Mouse (Mus musculus) MEL (cell line): Measurements from ENCODE around the gene Dclk1. TPM values are rescaled to one million over a fixed set of nuclear protein-coding genes. Genes with fewer than 3 reads are reported as not detected.

Experiments used
- DNase-seq: peaks from one replicate; pipeline ENCODE4 v3.0.0; 2011; ENCODE audit warnings: low read depth, low spot score
- H3K27ac ChIP-seq: 2 replicates; pipeline ENCODE4 v1.5.1; 2012; ENCODE audit warnings: low read depth, mild to moderate bottlenecking, control low read depth, low read length, moderate library complexity; ENCODE audit not compliant: control insufficient read depth
- H3K27me3 ChIP-seq, 2 experiments: fragments of 150-350 bp in 1 of 2; sonication (generic) in 1 of 2; 2 replicates each; pipeline ENCODE4 v1.6.1; 2012; ENCODE audit warnings: low read length in 2 of 2, mild to moderate bottlenecking in 2 of 2, improper control_type of control experiment in 1 of 2, moderate library complexity in 1 of 2; ENCODE audit not compliant: insufficient read depth in 2 of 2, control insufficient read depth in 1 of 2
- H3K36me3 ChIP-seq, 2 experiments: 2 replicates each; pipeline ENCODE4 v1.6.1; 2012 to 2014; ENCODE audit warnings: low read length in 2 of 2, improper control_type of control experiment in 1 of 2, inconsistent platforms in 1 of 2, mild to moderate bottlenecking in 1 of 2; ENCODE audit not compliant: insufficient read depth in 2 of 2, control insufficient read depth in 1 of 2
- H3K4me1 ChIP-seq, 2 experiments: fragments of 150-350 bp in 1 of 2; sonication (generic) in 1 of 2; 2 replicates each; pipeline ENCODE4 v1.6.1; 2012; ENCODE audit warnings: low read length in 2 of 2, improper control_type of control experiment in 1 of 2, mild to moderate bottlenecking in 1 of 2; ENCODE audit not compliant: insufficient read depth in 2 of 2, control insufficient read depth in 1 of 2
- H3K4me3 ChIP-seq, 2 experiments: fragments of 150-350 bp in 1 of 2; sonication (generic) in 1 of 2; 2 replicates each; pipeline ENCODE4 v1.5.1; 2012; ENCODE audit warnings: low read depth in 2 of 2, low read length in 2 of 2, mild to moderate bottlenecking in 2 of 2, moderate library complexity in 2 of 2, control low read depth in 1 of 2, improper control_type of control experiment in 1 of 2; ENCODE audit not compliant: control insufficient read depth in 1 of 2, insufficient read depth in 1 of 2
- H3K79me2 ChIP-seq: 2 replicates; pipeline ENCODE4 v1.6.1; 2012; ENCODE audit warnings: mild to moderate bottlenecking, low read length, moderate library complexity; ENCODE audit not compliant: control insufficient read depth, poor library complexity, insufficient read depth
- H3K9ac ChIP-seq: 2 replicates; pipeline ENCODE4 v1.6.1; 2012; ENCODE audit warnings: low read depth, mild to moderate bottlenecking, control low read depth, low read length, moderate library complexity; ENCODE audit not compliant: control insufficient read depth, poor library complexity, severe bottlenecking
- H3K9me3 ChIP-seq: fragments of 150-350 bp; sonication (generic); replicated peaks from 2 replicates; pipeline ENCODE4 v1.6.1; 2012; ENCODE audit warnings: mild to moderate bottlenecking, low read length, improper control_type of control experiment, moderate library complexity; ENCODE audit not compliant: insufficient read depth
- BHLHE40 ChIP-seq: IDR thresholded peaks from 2 replicates; pipeline ENCODE4 v1.6.1; 2012; ENCODE audit warnings: low read depth, mild to moderate bottlenecking, inconsistent platforms, low read length, improper control_type of control experiment, borderline replicate concordance
- CTCF ChIP-seq, 3 experiments: IDR thresholded peaks in 2 of 3; conservative IDR thresholded peaks in 1 of 3; 2 replicates each; pipeline ENCODE4 v1.5.1; 2011 to 2012; ENCODE audit warnings: low read length in 3 of 3, low read depth in 2 of 3, mild to moderate bottlenecking in 2 of 3, improper control_type of control experiment in 1 of 3, inconsistent platforms in 1 of 3, mixed read lengths in 1 of 3, moderate library complexity in 1 of 3; ENCODE audit not compliant: control insufficient read depth in 1 of 3, insufficient read depth in 1 of 3, poor library complexity in 1 of 3, severe bottlenecking in 1 of 3
- ELF1 ChIP-seq: IDR thresholded peaks from 2 replicates; pipeline ENCODE4 v1.6.1; 2014; ENCODE audit warnings: low read depth, mild to moderate bottlenecking, inconsistent platforms, low read length, improper control_type of control experiment, moderate library complexity
- GATA1 ChIP-seq: IDR thresholded peaks from 2 replicates; pipeline ENCODE4 v1.6.1; 2011; ENCODE audit warnings: low read depth, low read length, improper control_type of control experiment
- JUND ChIP-seq: IDR thresholded peaks from 2 replicates; pipeline ENCODE4 v1.6.1; 2011; ENCODE audit warnings: low read depth, mild to moderate bottlenecking, improper control_type of control experiment, low read length
- KAT2A ChIP-seq: conservative IDR thresholded peaks from 2 replicates; pipeline ENCODE4 v1.6.1; 2012; ENCODE audit warnings: low read depth, low read length, improper control_type of control experiment, inconsistent platforms
- MAFK ChIP-seq: IDR thresholded peaks from 2 replicates; pipeline ENCODE4 v1.6.1; 2011; ENCODE audit warnings: low read depth, mild to moderate bottlenecking, low read length, improper control_type of control experiment, borderline replicate concordance
- MEF2A ChIP-seq: IDR thresholded peaks from 2 replicates; pipeline ENCODE4 v1.6.1; 2014; ENCODE audit warnings: low read depth, mild to moderate bottlenecking, inconsistent platforms, low read length, improper control_type of control experiment; ENCODE audit not compliant: poor library complexity, insufficient replicate concordance, severe bottlenecking; ENCODE audit errors: extremely low read depth
- MYC ChIP-seq: IDR thresholded peaks from 2 replicates; pipeline ENCODE4 v1.6.1; 2011; ENCODE audit warnings: low read depth, mild to moderate bottlenecking, low read length, improper control_type of control experiment, moderate library complexity
- NELFE ChIP-seq: IDR thresholded peaks from 2 replicates; pipeline ENCODE4 v1.6.1; 2011; ENCODE audit warnings: low read depth, low read length, improper control_type of control experiment
- POLR2AphosphoS2 ChIP-seq: IDR thresholded peaks from 2 replicates; pipeline ENCODE4 v1.6.1; 2011; ENCODE audit warnings: low read length, improper control_type of control experiment
- POLR2AphosphoS5 ChIP-seq: IDR thresholded peaks from 2 replicates; pipeline ENCODE4 v1.6.1; 2012; ENCODE audit warnings: low read depth, borderline replicate concordance, mild to moderate bottlenecking, inconsistent platforms, low read length, moderate library complexity, mixed read lengths
- RAD21 ChIP-seq: IDR thresholded peaks from 2 replicates; pipeline ENCODE4 v1.6.1; 2011; ENCODE audit warnings: mild to moderate bottlenecking, low read depth, low read length, improper control_type of control experiment
- RCOR1 ChIP-seq: IDR thresholded peaks from 2 replicates; pipeline ENCODE4 v1.6.1; 2012; ENCODE audit warnings: low read depth, mild to moderate bottlenecking, inconsistent platforms, low read length, improper control_type of control experiment
- SIN3A ChIP-seq: IDR thresholded peaks from 2 replicates; pipeline ENCODE4 v1.6.1; 2012; ENCODE audit warnings: low read length, improper control_type of control experiment, inconsistent platforms
- TAL1 ChIP-seq: IDR thresholded peaks from 2 replicates; pipeline ENCODE4 v1.6.1; 2012; ENCODE audit warnings: mild to moderate bottlenecking, inconsistent platforms, low read length, moderate library complexity, mixed read lengths
- TBP ChIP-seq: IDR thresholded peaks from 2 replicates; pipeline ENCODE4 v1.8.0; 2011; ENCODE audit warnings: low read depth, low read length, improper control_type of control experiment
- USF2 ChIP-seq, 2 experiments: IDR thresholded peaks; 2 replicates each; pipeline ENCODE4 v1.6.1; 2011 to 2012; ENCODE audit warnings: improper control_type of control experiment in 2 of 2, low read length in 2 of 2, borderline replicate concordance in 1 of 2, inconsistent platforms in 1 of 2, low read depth in 1 of 2, mild to moderate bottlenecking in 1 of 2; ENCODE audit not compliant: insufficient read depth in 1 of 2
- ZC3H11A ChIP-seq: IDR thresholded peaks from 2 replicates; pipeline ENCODE4 v1.6.1; 2012; ENCODE audit warnings: low read depth, mild to moderate bottlenecking, inconsistent platforms, low read length, improper control_type of control experiment
- ZKSCAN1 ChIP-seq: IDR thresholded peaks from 2 replicates; pipeline ENCODE4 v1.6.1; 2012; ENCODE audit warnings: low read depth, mild to moderate bottlenecking, inconsistent platforms, low read length, improper control_type of control experiment, moderate library complexity
- ZNF384 ChIP-seq: IDR thresholded peaks from 2 replicates; pipeline ENCODE4 v1.6.1; 2012; ENCODE audit warnings: low read depth, mild to moderate bottlenecking, inconsistent platforms, low read length, improper control_type of control experiment
- polyA plus RNA-seq, 2 experiments: library from polyadenylated mRNA; stranded (reverse) in 1 of 2; unstranded in 1 of 2; fragments of >175 nt in 1 of 2; fragments of >200 nt in 1 of 2; gene quantifications; 2 replicates each; pipeline versions ENCODE4 v1.2.1 to v1.2.4; 2012; ENCODE audit warnings: low replicate concordance in 2 of 2, low read depth in 1 of 2; ENCODE audit not compliant: insufficient read length in 2 of 2, insufficient read depth in 1 of 2, missing spikeins in 1 of 2
- total RNA-seq: library from RNA; depleted of rRNA; stranded (reverse); fragments of 300-350 nt; gene quantifications from 2 replicates; pipeline ENCODE4 v1.2.3, GENCODE M21; 2012

Dclk1 gene
- total and polyA plus RNA-seq, 3 experiments: not detected

DNA sequence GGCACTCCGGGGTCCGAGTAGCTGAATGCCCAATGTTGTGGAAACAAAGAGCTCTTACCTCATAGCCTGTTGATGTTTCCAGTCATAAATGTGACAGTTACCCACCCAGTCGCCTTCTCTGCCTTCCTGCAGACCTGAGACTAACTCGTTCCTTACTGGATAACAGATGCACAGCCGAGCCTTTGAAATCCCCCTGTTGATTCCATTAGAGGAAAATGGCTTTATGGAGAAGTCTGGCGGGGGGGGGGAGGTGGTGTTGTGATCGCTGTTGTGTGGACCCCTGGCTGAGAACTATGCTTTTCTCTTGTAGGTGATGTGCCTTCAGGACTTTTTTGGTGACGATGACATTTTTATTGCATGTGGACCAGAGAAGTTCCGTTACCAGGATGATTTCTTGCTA lies 138.3 kb downstream of the Dclk1 start:
- no peaks in the 10 kb centered on the region for H3K4me1 ChIP-seq
- TF ChIP-seq NELFE (no peak), JUND (no peak), MEF2A (no peak), ZKSCAN1 (no peak), ELF1 (no peak), CTCF (IDR thresholded peaks at IDR 0.05 in 2 of 3, conservative IDR thresholded peaks at IDR 0.05 in 1 of 3; ENCODE audit: control insufficient read depth in 1 of 3, insufficient read depth in 1 of 3, low read depth in 2 of 3, low read length in 3 of 3, poor library complexity in 1 of 3, severe bottlenecking in 1 of 3) (no peak), POLR2AphosphoS5 (no peak), MYC (no peak), POLR2AphosphoS2 (no peak), ZNF384 (no peak), TBP (no peak), RCOR1 (no peak), KAT2A (no peak), ZC3H11A (no peak)
- H3K4me3 ChIP-seq: no peak overlapping the region
- H3K9ac ChIP-seq: no peak overlapping the region
- H3K9me3 ChIP-seq: no peaks in the 10 kb centered on the region; the same call in 1 of the 2 replicates
- no peaks in the 10 kb centered on the region for H3K36me3 ChIP-seq
- no peak overlapping the region for H3K27ac ChIP-seq
- H3K27me3 ChIP-seq: no peaks in the 10 kb centered on the region
- H3K79me2 ChIP-seq: no peaks in the 10 kb centered on the region
- DNase-seq: no peak

- H3K27ac ChIP-seq: no peak overlapping the region
- H3K9ac ChIP-seq: no peak overlapping the region
- H3K9me3 ChIP-seq: no peaks in the 10 kb centered on the region
Measured at GRCm38 (mm10) chr3:55392605-55393004, 150.4 kb downstream of the Dclk1 start.

More at GRCm38 (mm10) chr3:55392605-55393004, 150.4 kb downstream of the Dclk1 start:
- H3K79me2 ChIP-seq: no peaks in the 10 kb centered on the region
- no peak for DNase-seq
- TF ChIP-seq ZKSCAN1 (no peak), BHLHE40 (no peak), POLR2AphosphoS2 (no peak), RCOR1 (no peak), MAFK (no peak), TAL1 (no peak), USF2 (IDR thresholded peaks at IDR 0.05; ENCODE audit: borderline replicate concordance in 1 of 2, insufficient read depth in 1 of 2, low read depth in 1 of 2, low read length in 2 of 2) (no peak), GATA1 (no peak), RAD21 (no peak), KAT2A (no peak), POLR2AphosphoS5 (no peak), SIN3A (no peak), ZC3H11A (no peak)
- H3K4me1 ChIP-seq: no peaks in the 10 kb centered on the region
- no peaks in the 10 kb centered on the region for H3K36me3 ChIP-seq
- H3K27me3 ChIP-seq: no peaks in the 10 kb centered on the region
- no peak overlapping the region for H3K4me3 ChIP-seq
